Mouse (Mus musculus) lung, postnatal 0 days (tissue): ENCODE measurements at regions not wholly inside any gene's neighbourhood (a gene's known extent, or its start where the extent isn't known, plus 50 kb on each side); places are given as distances from the start of the nearest gene placed in this dataset.

Source experiments
- CTCF ChIP-seq: IDR thresholded peaks from 2 replicates; pipeline ENCODE4 v1.5.1; 2016; ENCODE audit warnings: antibody characterized with exemption, mild to moderate bottlenecking
- EP300 ChIP-seq: IDR thresholded peaks from 2 replicates; pipeline ENCODE4 v1.6.1; 2016; ENCODE audit warnings: antibody characterized with exemption, mild to moderate bottlenecking, control low read depth

DNA sequence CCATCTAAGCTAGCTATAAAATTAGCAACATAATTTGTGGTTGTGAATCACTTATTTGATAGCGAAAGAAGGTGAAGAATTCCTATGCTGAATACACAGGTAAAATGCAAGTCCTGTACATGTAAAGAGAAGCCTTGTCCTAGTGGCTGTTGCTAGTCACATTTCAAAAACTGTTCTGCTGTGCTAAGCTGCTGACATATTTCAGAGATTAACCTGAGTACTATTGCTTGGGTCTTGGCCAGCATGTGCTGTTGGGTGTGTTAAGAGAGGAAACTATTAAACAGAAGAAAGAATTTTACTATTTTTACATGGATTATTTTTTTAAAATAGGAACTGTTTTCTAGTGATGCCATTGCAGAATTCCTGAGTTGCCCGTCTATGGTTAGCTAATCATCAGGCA, 689.3 kb downstream of the Inhba start:
- no peak for TF ChIP-seq CTCF
- no peak for TF ChIP-seq EP300
